Mouse (Mus musculus) embryonic facial prominence, embryonic 12.5 days (tissue): ENCODE results near the gene Cops4. TPM values are rescaled to one million over a fixed set of nuclear protein-coding genes. Genes with fewer than 3 reads are reported as not detected.

ENCODE experiments used
- ATAC-seq: fragments of 200-750 bp; cut with Nextera tagmentation; 2 replicates; pipeline ENCODE4 v1.8.0; 2017; ENCODE audit not compliant: insufficient number of reproducible peaks, insufficient read depth, low FRiP score, low TSS enrichment
- H3K27ac ChIP-seq: fragments of 300-500 bp; sonication (generic); 2 replicates; pipeline ENCODE4 v1.5.1; 2016; ENCODE audit warnings: mild to moderate bottlenecking
- H3K27me3 ChIP-seq: fragments of 300-500 bp; sonication (generic); 2 replicates; pipeline ENCODE4 v1.6.1; 2016; ENCODE audit warnings: mild to moderate bottlenecking, moderate library complexity
- H3K36me3 ChIP-seq: fragments of 300-500 bp; sonication (generic); 2 replicates; pipeline ENCODE4 v1.6.1; 2016; ENCODE audit warnings: mild to moderate bottlenecking
- H3K4me1 ChIP-seq: fragments of 300-500 bp; sonication (generic); 2 replicates; pipeline ENCODE4 v1.6.1; 2016
- H3K4me2 ChIP-seq: fragments of 300-500 bp; sonication (generic); replicated peaks from 2 replicates; pipeline ENCODE4 v1.6.1; 2016; ENCODE audit warnings: mild to moderate bottlenecking, moderate library complexity
- H3K4me3 ChIP-seq: fragments of 300-500 bp; sonication (generic); 2 replicates; pipeline ENCODE4 v1.5.1; 2016; ENCODE audit warnings: mild to moderate bottlenecking
- H3K9ac ChIP-seq: fragments of 300-500 bp; sonication (generic); 2 replicates; pipeline ENCODE4 v1.6.1; 2016; ENCODE audit warnings: mild to moderate bottlenecking, moderate library complexity
- H3K9me3 ChIP-seq: fragments of 300-500 bp; sonication (generic); 2 replicates; pipeline ENCODE4 v1.6.1; 2016; ENCODE audit warnings: mild to moderate bottlenecking, moderate library complexity
- WGBS: fragments of 180-500 bp; shearing (Covaris S2); methylation state at CpG from one replicate; pipeline ENCODE4 v1.1.7; 2016; 5-methylcytosine and 5-hydroxymethylcytosine counted together
- microRNA-seq: library from miRNA; unstranded; fragments of <30 nt; microRNA quantifications from one replicate; pipeline ENCODE4, GENCODE M21; 2017
- polyA plus RNA-seq: library from polyadenylated mRNA; unstranded; fragments of >200 nt; fragmentation: Nextera tagmentation; extraction: Ambion mirVana; gene quantifications from 2 replicates; pipeline ENCODE4 v1.2.1, GENCODE M21; 2016

Cops4 gene
- polyA plus RNA-seq, 1 experiment from 2014 or later = 210 TPM

GRCm38 (mm10) chr5:100582435-100582826 is 64.3 kb downstream of the Cops4 start:
- H3K4me1 ChIP-seq = no peaks in the 10 kb centered on the region
- H3K27ac ChIP-seq = no peak overlapping the region
- H3K27me3 ChIP-seq = no peaks in the 10 kb centered on the region
- 93% methylated on average over 5 of the region's 5 CpGs for WGBS
- H3K36me3 ChIP-seq = no peaks in the 10 kb centered on the region
- no peak for ATAC-seq
- no peaks in the 10 kb centered on the region for H3K9me3 ChIP-seq
- no peak overlapping the region for H3K4me2 ChIP-seq
- H3K4me3 ChIP-seq = no peak overlapping the region
- H3K9ac ChIP-seq = no peak overlapping the region

- ATAC-seq = no peak
- Histone ChIP-seq H3K9me3 (no peaks in the 10 kb centered on the region), H3K4me1 (no peaks in the 10 kb centered on the region), H3K4me2 (no peak overlapping the region), H3K9ac (no peak overlapping the region), H3K4me3 (no peak overlapping the region), H3K27me3 (no peaks in the 10 kb centered on the region), H3K27ac (no peak overlapping the region), H3K36me3 (no peaks in the 10 kb centered on the region)
- WGBS = 80% methylated on average over 7 of the region's 7 CpGs
Observed at GRCm38 (mm10) chr5:100583066-100583465, 65.0 kb downstream of the Cops4 start.

GRCm38 (mm10) chr5:100585206-100585644 is 67.1 kb downstream of the Cops4 start:
- Histone ChIP-seq H3K27me3 (no peaks in the 10 kb centered on the region), H3K9ac (no peak overlapping the region), H3K4me2 (no peak overlapping the region), H3K27ac (no peak overlapping the region), H3K4me3 (no peak overlapping the region), H3K9me3 (no peaks in the 10 kb centered on the region), H3K36me3 (no peaks in the 10 kb centered on the region), H3K4me1 (no peaks in the 10 kb centered on the region)
- ATAC-seq = no peak
- WGBS = 84% methylated on average over 8 of the region's 8 CpGs

GRCm38 (mm10) chr5:100585657-100586056 is 67.5 kb downstream of the Cops4 start:
- Histone ChIP-seq H3K36me3 (no peaks in the 10 kb centered on the region), H3K9me3 (no peaks in the 10 kb centered on the region), H3K27ac (no peak overlapping the region), H3K4me3 (no peak overlapping the region), H3K4me1 (no peaks in the 10 kb centered on the region), H3K4me2 (no peak overlapping the region), H3K9ac (no peak overlapping the region), H3K27me3 (no peaks in the 10 kb centered on the region)
- no peak for ATAC-seq
- 89% methylated on average over 3 of the region's 3 CpGs for WGBS

- ATAC-seq = no peak
- WGBS = 90% methylated on average over 7 of the region's 7 CpGs
Observed at GRCm38 (mm10) chr5:100587136-100587535, 69.0 kb downstream of the Cops4 start.

GRCm38 (mm10) chr5:100587626-100588025 is 69.5 kb downstream of the Cops4 start:
- Histone ChIP-seq H3K4me2 (no peak overlapping the region), H3K27me3 (no peaks in the 10 kb centered on the region), H3K36me3 (no peaks in the 10 kb centered on the region), H3K27ac (no peak overlapping the region), H3K4me1 (no peaks in the 10 kb centered on the region), H3K9ac (no peak overlapping the region), H3K9me3 (no peaks in the 10 kb centered on the region), H3K4me3 (no peak overlapping the region)
- no peak for ATAC-seq
- 40% methylated on average over 2 of the region's 2 CpGs for WGBS

More at GRCm38 (mm10) chr5:100587136-100587535, 69.0 kb downstream of the Cops4 start:
- H3K4me1 ChIP-seq = no peaks in the 10 kb centered on the region
- H3K9me3 ChIP-seq = no peaks in the 10 kb centered on the region
- H3K36me3 ChIP-seq = no peaks in the 10 kb centered on the region
- H3K4me2 ChIP-seq = no peak overlapping the region
- no peak overlapping the region for H3K9ac ChIP-seq
- no peak overlapping the region for H3K4me3 ChIP-seq
- no peaks in the 10 kb centered on the region for H3K27me3 ChIP-seq
- H3K27ac ChIP-seq = no peak overlapping the region

- 89% methylated on average over 5 of the region's 5 CpGs for WGBS
- Histone ChIP-seq H3K36me3 (no peaks in the 10 kb centered on the region), H3K9me3 (no peaks in the 10 kb centered on the region), H3K27ac (no peak overlapping the region), H3K9ac (no peak overlapping the region), H3K4me1 (no peaks in the 10 kb centered on the region), H3K4me3 (no peak overlapping the region), H3K27me3 (no peaks in the 10 kb centered on the region), H3K4me2 (no peak overlapping the region)
- ATAC-seq = no peak
Observed at GRCm38 (mm10) chr5:100590505-100590904, 72.4 kb downstream of the Cops4 start.

GRCm38 (mm10) chr5:100594803-100595467 is 76.8 kb downstream of the Cops4 start:
- Histone ChIP-seq H3K4me3 (no peak overlapping the region), H3K27me3 (no peaks in the 10 kb centered on the region), H3K4me1 (no peaks in the 10 kb centered on the region), H3K4me2 (no peak overlapping the region), H3K27ac (no peak overlapping the region), H3K36me3 (no peaks in the 10 kb centered on the region), H3K9me3 (no peaks in the 10 kb centered on the region), H3K9ac (no peak overlapping the region)
- no peak for ATAC-seq
- WGBS = 89% methylated on average over 13 of the region's 13 CpGs

GRCm38 (mm10) chr5:100595999-100596398 is 77.9 kb downstream of the Cops4 start:
- 88% methylated on average over 6 of the region's 6 CpGs for WGBS
- no peak for ATAC-seq
- no peaks in the 10 kb centered on the region for H3K27me3 ChIP-seq

More at GRCm38 (mm10) chr5:100595999-100596398, 77.9 kb downstream of the Cops4 start:
- Histone ChIP-seq H3K9me3 (no peaks in the 10 kb centered on the region), H3K36me3 (no peaks in the 10 kb centered on the region), H3K4me2 (no peak overlapping the region), H3K4me1 (no peaks in the 10 kb centered on the region), H3K4me3 (no peak overlapping the region), H3K27ac (no peak overlapping the region), H3K9ac (no peak overlapping the region)

Small RNAs within 50 kb of the gene (microRNA-seq; reads per million reads assigned to microRNA genes)
- not detected for gene Gm23222

Other genes with a start within 250 kb of the Cops4 start
- gene Sec31a, start 102.1 kb upstream of the Cops4 start, polyA plus RNA-seq = 156 TPM in 2 replicates
- gene Lin54, start 17.7 kb upstream of the Cops4 start, polyA plus RNA-seq = 13.3 and 13.6 TPM in 2 replicates
- 3.4 and 3.6 TPM in 2 replicates for gene Plac8, start 53.9 kb downstream of the Cops4 start, polyA plus RNA-seq
- 57.8 and 59.8 TPM in 2 replicates for gene Coq2, start 156.8 kb downstream of the Cops4 start, polyA plus RNA-seq
- gene Hpse, start 201.4 kb downstream of the Cops4 start, polyA plus RNA-seq = 2.6 and 3.1 TPM in 2 replicates